Mouse (Mus musculus) MEL (cell line): ENCODE data around the gene Oas1f. TPM values are rescaled to one million over a fixed set of nuclear protein-coding genes. Genes with fewer than 3 reads are reported as not detected.
"Not testable (repeated sequence)": the region's sequence is repeated elsewhere in the genome, so short reads cannot be mapped to it uniquely, and the experiment has no call there.

Source experiments
- DNase-seq: peaks from one replicate; pipeline ENCODE4 v3.0.0; 2011; ENCODE audit warnings: low read depth, low spot score
- H3K27ac ChIP-seq: 2 replicates; pipeline ENCODE4 v1.5.1; 2012; ENCODE audit warnings: low read depth, mild to moderate bottlenecking, control low read depth, low read length, moderate library complexity; ENCODE audit not compliant: control insufficient read depth
- H3K27me3 ChIP-seq, 2 experiments: fragments of 150-350 bp in 1 of 2; sonication (generic) in 1 of 2; 2 replicates each; pipeline ENCODE4 v1.6.1; 2012; ENCODE audit warnings: low read length in 2 of 2, mild to moderate bottlenecking in 2 of 2, improper control_type of control experiment in 1 of 2, moderate library complexity in 1 of 2; ENCODE audit not compliant: insufficient read depth in 2 of 2, control insufficient read depth in 1 of 2
- H3K36me3 ChIP-seq, 2 experiments: 2 replicates each; pipeline ENCODE4 v1.6.1; 2012 to 2014; ENCODE audit warnings: low read length in 2 of 2, improper control_type of control experiment in 1 of 2, inconsistent platforms in 1 of 2, mild to moderate bottlenecking in 1 of 2; ENCODE audit not compliant: insufficient read depth in 2 of 2, control insufficient read depth in 1 of 2
- H3K4me1 ChIP-seq, 2 experiments: fragments of 150-350 bp in 1 of 2; sonication (generic) in 1 of 2; 2 replicates each; pipeline ENCODE4 v1.6.1; 2012; ENCODE audit warnings: low read length in 2 of 2, improper control_type of control experiment in 1 of 2, mild to moderate bottlenecking in 1 of 2; ENCODE audit not compliant: insufficient read depth in 2 of 2, control insufficient read depth in 1 of 2
- H3K4me3 ChIP-seq, 2 experiments: fragments of 150-350 bp in 1 of 2; sonication (generic) in 1 of 2; 2 replicates each; pipeline ENCODE4 v1.5.1; 2012; ENCODE audit warnings: low read depth in 2 of 2, low read length in 2 of 2, mild to moderate bottlenecking in 2 of 2, moderate library complexity in 2 of 2, control low read depth in 1 of 2, improper control_type of control experiment in 1 of 2; ENCODE audit not compliant: control insufficient read depth in 1 of 2, insufficient read depth in 1 of 2
- H3K79me2 ChIP-seq: 2 replicates; pipeline ENCODE4 v1.6.1; 2012; ENCODE audit warnings: mild to moderate bottlenecking, low read length, moderate library complexity; ENCODE audit not compliant: control insufficient read depth, poor library complexity, insufficient read depth
- H3K9ac ChIP-seq: 2 replicates; pipeline ENCODE4 v1.6.1; 2012; ENCODE audit warnings: low read depth, mild to moderate bottlenecking, control low read depth, low read length, moderate library complexity; ENCODE audit not compliant: control insufficient read depth, poor library complexity, severe bottlenecking
- H3K9me3 ChIP-seq: fragments of 150-350 bp; sonication (generic); replicated peaks from 2 replicates; pipeline ENCODE4 v1.6.1; 2012; ENCODE audit warnings: mild to moderate bottlenecking, low read length, improper control_type of control experiment, moderate library complexity; ENCODE audit not compliant: insufficient read depth
- CHD2 ChIP-seq: IDR thresholded peaks from 2 replicates; pipeline ENCODE4 v1.6.1; 2011; ENCODE audit warnings: low read length, improper control_type of control experiment
- HCFC1 ChIP-seq: IDR thresholded peaks from 2 replicates; pipeline ENCODE4 v1.6.1; 2012; ENCODE audit warnings: low read depth, mild to moderate bottlenecking, inconsistent platforms, low read length, improper control_type of control experiment, moderate library complexity
- USF2 ChIP-seq, 2 experiments: IDR thresholded peaks; 2 replicates each; pipeline ENCODE4 v1.6.1; 2011 to 2012; ENCODE audit warnings: improper control_type of control experiment in 2 of 2, low read length in 2 of 2, borderline replicate concordance in 1 of 2, inconsistent platforms in 1 of 2, low read depth in 1 of 2, mild to moderate bottlenecking in 1 of 2; ENCODE audit not compliant: insufficient read depth in 1 of 2
- polyA plus RNA-seq, 2 experiments: library from polyadenylated mRNA; stranded (reverse) in 1 of 2; unstranded in 1 of 2; fragments of >175 nt in 1 of 2; fragments of >200 nt in 1 of 2; gene quantifications; 2 replicates each; pipeline versions ENCODE4 v1.2.1 to v1.2.4; 2012; ENCODE audit warnings: low replicate concordance in 2 of 2, low read depth in 1 of 2; ENCODE audit not compliant: insufficient read length in 2 of 2, insufficient read depth in 1 of 2, missing spikeins in 1 of 2
- total RNA-seq: library from RNA; depleted of rRNA; stranded (reverse); fragments of 300-350 nt; gene quantifications from 2 replicates; pipeline ENCODE4 v1.2.3, GENCODE M21; 2012

Oas1f gene
- total and polyA plus RNA-seq, 3 experiments: not detected

DNA sequence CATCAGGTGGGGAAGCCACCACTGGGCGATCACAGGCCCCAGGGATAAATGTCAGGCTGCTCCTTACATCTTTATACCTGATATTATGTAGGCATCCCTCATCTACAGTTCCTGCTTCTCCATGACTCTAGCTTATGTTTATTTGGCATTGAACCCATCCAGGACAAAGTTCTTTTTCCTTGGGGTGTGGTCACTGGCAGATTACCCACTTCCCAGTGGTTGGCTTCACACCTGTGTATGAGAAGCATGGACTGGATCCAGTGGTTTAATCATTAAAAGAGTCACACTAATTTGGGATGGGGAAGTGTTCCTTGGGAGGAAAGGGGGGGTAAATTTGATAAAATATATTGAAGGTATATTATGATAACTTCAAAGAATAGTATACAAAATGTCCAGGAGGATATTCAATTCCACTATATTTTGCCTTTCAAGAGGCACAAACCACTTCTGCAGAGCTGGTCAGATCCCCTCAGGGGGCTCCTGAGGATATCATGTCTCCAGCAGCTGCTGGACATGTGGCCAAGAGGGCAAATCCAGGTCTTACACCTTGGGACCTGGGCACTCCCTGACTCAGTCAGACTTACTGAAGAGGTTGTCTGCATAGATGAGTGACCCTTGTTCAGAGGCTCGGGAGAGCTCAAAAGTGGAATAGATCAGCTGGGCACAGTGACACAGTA is 44.5 kb downstream of the Oas1f start:
- not testable (repeated sequence) for H3K27me3 ChIP-seq, H3K9me3 ChIP-seq, H3K79me2 ChIP-seq, H3K4me1 ChIP-seq, DNase-seq, H3K9ac ChIP-seq, H3K36me3 ChIP-seq, H3K27ac ChIP-seq, H3K4me3 ChIP-seq

DNA sequence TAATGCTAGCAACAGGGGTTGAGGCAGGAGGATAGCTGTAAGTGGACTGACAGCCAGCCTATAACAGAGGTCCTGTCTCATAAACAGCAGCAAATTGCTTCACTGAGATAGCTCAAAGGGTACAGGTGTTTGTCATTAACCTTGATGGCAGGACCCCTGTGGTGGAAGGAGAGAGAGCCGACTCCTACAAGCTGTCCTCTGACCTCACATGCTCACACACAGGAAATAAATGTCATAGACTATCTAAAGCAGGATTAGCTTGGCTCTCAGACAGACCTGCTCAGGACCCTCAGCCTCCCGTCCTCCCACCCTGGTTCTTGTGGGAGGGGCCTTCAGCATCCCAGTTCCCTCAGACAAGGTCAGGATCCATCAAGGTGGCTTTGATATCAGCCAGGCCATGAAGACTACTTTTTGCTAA is 45.1 kb downstream of the Oas1f start:
- TF ChIP-seq HCFC1: no peak
- no peak for TF ChIP-seq USF2 (IDR thresholded peaks at IDR 0.05; ENCODE audit: borderline replicate concordance in 1 of 2, insufficient read depth in 1 of 2, low read depth in 1 of 2, low read length in 2 of 2)
- TF ChIP-seq CHD2: no peak
- H3K36me3 ChIP-seq: no peaks in the 10 kb centered on the region
- no peaks in the 10 kb centered on the region for H3K27me3 ChIP-seq
- no peak overlapping the region for H3K4me3 ChIP-seq
- no peak overlapping the region for H3K27ac ChIP-seq
- no peaks in the 10 kb centered on the region for H3K4me1 ChIP-seq
- no peaks in the 10 kb centered on the region for H3K9me3 ChIP-seq
- H3K79me2 ChIP-seq: no peaks in the 10 kb centered on the region
- no peak overlapping the region for H3K9ac ChIP-seq
- no peak for DNase-seq

DNA sequence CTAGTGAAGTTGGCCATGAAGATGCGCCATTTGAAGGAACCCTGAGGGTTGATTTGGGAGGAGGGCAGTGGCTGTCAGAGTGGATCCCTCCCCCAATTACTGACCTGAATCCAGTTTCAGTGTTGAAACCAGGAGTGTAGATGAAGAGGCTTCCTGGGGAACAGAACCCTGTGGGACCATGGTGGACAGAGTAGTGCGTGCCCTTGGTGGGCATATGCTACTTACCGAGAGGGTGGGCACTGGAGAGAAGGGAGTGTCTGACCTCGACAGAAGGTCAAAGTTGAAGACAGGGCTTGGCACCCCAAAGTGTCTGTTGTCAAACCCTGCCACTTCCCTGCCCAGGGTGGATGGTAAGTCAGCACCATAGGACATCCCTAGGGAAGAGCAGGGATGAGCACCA is 46.7 kb downstream of the Oas1f start:
- H3K79me2 ChIP-seq, H3K9ac ChIP-seq, H3K36me3 ChIP-seq, H3K27ac ChIP-seq, H3K4me3 ChIP-seq, H3K4me1 ChIP-seq, DNase-seq, H3K9me3 ChIP-seq, H3K27me3 ChIP-seq: not testable (repeated sequence)

DNA sequence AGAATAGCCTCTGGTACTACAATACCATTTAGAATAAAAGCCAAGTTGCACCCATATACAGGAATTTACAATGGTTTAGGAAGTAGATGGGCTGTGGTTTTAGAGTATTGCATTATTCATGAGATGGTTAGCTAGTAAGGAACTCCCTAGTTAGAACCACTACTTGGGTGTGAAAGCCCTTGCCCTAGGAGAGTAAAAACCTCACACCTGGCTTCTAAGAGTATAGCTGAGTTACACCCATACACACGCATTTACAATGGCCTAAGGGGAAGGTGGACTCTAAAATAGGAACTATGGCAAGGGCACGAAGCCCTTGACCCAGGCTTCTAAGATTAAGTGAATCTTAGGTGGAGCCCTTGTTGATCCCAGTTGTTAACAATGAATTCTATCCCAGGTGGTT is 47.5 kb downstream of the Oas1f start:
- not testable (repeated sequence) for H3K9ac ChIP-seq, H3K79me2 ChIP-seq, DNase-seq, H3K36me3 ChIP-seq, H3K4me1 ChIP-seq, H3K27me3 ChIP-seq, H3K9me3 ChIP-seq, H3K27ac ChIP-seq, H3K4me3 ChIP-seq
